Mouse (Mus musculus) midbrain, embryonic 16.5 days (tissue): Measurements from ENCODE around the gene Gnl3l. TPM values are rescaled to one million over a fixed set of nuclear protein-coding genes. Genes with fewer than 3 reads are reported as not detected.

Experiments used
- ATAC-seq: fragments of 200-750 bp; cut with Nextera tagmentation; 2 replicates; pipeline ENCODE4 v1.8.0; 2017; ENCODE audit warnings: moderate TSS enrichment
- H3K27ac ChIP-seq: fragments of 300-500 bp; sonication (generic); 2 replicates; pipeline ENCODE4 v1.5.1; 2014; ENCODE audit warnings: mild to moderate bottlenecking, low read length, mixed read lengths
- H3K27me3 ChIP-seq: fragments of 300-500 bp; sonication (generic); 2 replicates; pipeline ENCODE4 v1.6.1; 2014; ENCODE audit warnings: low read depth, low read length, mixed read lengths; ENCODE audit not compliant: control insufficient read depth, insufficient read depth
- H3K36me3 ChIP-seq: fragments of 300-500 bp; sonication (generic); 2 replicates; pipeline ENCODE4 v1.6.1; 2014; ENCODE audit warnings: mild to moderate bottlenecking, low read length, moderate library complexity, mixed read lengths; ENCODE audit not compliant: control insufficient read depth, insufficient read depth
- H3K4me1 ChIP-seq: fragments of 300-500 bp; sonication (generic); 2 replicates; pipeline ENCODE4 v1.6.1; 2014; ENCODE audit warnings: mild to moderate bottlenecking, low read length, mixed read lengths; ENCODE audit not compliant: control insufficient read depth, insufficient read depth
- H3K4me2 ChIP-seq: fragments of 300-500 bp; sonication (generic); 2 replicates; pipeline ENCODE4 v1.6.1; 2014; ENCODE audit warnings: mild to moderate bottlenecking, low read length, mixed read lengths
- H3K4me3 ChIP-seq: fragments of 300-500 bp; sonication (generic); 2 replicates; pipeline ENCODE4 v1.5.1; 2014; ENCODE audit warnings: low read depth, mild to moderate bottlenecking, low read length, moderate library complexity, mixed read lengths
- H3K9ac ChIP-seq: fragments of 300-500 bp; sonication (generic); 2 replicates; pipeline ENCODE4 v1.6.1; 2014; ENCODE audit warnings: low read depth, low read length, mixed read lengths
- H3K9me3 ChIP-seq: fragments of 300-500 bp; sonication (generic); replicated peaks from 2 replicates; pipeline ENCODE4 v1.6.1; 2014; ENCODE audit warnings: mild to moderate bottlenecking, low read length, mixed read lengths; ENCODE audit not compliant: control insufficient read depth, poor library complexity, severe bottlenecking
- WGBS: fragments of 180-500 bp; shearing (Covaris S2); extraction: QIAGEN DNeasy Blood & Tissue Kit; methylation state at CpG from one replicate; pipeline ENCODE4 v1.1.7; 2014; 5-methylcytosine and 5-hydroxymethylcytosine counted together
- polyA plus RNA-seq: library from polyadenylated mRNA; unstranded; fragments of >200 nt; fragmentation: Nextera tagmentation; extraction: Ambion mirVana; gene quantifications from 2 replicates; pipeline ENCODE4 v1.2.1, GENCODE M21; 2015

Gnl3l gene
- polyA plus RNA-seq, 1 experiment from 2014 or later, result 95.9 TPM

GRCm38 (mm10) chrX:150981621-150982020 is 35.5 kb downstream of the Gnl3l start:
- Histone ChIP-seq H3K9me3 (no peaks in the 10 kb centered on the region), H3K27me3 (no peaks in the 10 kb centered on the region), H3K36me3 (0 out of 2 replicates have a peak, but pooled peaks cover 3% of the 10 kb centered on the region), H3K27ac (no peak overlapping the region), H3K4me2 (no peak overlapping the region), H3K4me3 (no peak overlapping the region), H3K4me1 (no peaks in the 10 kb centered on the region), H3K9ac (no peak overlapping the region)
- 67% methylated on average over 1 of the region's 1 CpGs for WGBS
- ATAC-seq, result no peak

DNA sequence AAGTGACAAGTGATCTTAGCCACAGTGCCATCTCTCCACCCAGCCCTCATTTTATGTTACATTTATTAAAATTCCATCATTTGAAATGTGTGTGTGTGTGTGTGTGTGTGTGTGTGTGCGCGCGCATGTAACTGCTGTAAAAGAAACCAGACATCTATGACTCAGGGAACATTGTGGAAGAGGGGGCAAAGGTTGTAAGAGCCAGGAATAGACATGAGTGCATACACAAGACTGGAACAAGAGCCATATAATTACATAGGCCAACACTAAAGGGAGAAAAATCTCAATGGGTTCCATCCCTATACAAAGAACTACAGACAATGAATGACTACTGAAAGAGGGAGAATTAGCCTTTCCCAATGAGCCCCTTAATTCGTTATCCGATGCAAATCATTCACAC is 41.7 kb downstream of the Gnl3l start:
- H3K4me1 ChIP-seq, result no peaks in the 10 kb centered on the region
- ATAC-seq, result no peak
- H3K27ac ChIP-seq, result no peak overlapping the region
- H3K9ac ChIP-seq, result no peak overlapping the region
- WGBS, result 91% methylated on average over 5 of the region's 5 CpGs
- H3K4me3 ChIP-seq, result no peak overlapping the region
- H3K36me3 ChIP-seq, result no peaks in the 10 kb centered on the region
- H3K9me3 ChIP-seq, result no peaks in the 10 kb centered on the region
- no peak overlapping the region for H3K4me2 ChIP-seq
- no peaks in the 10 kb centered on the region for H3K27me3 ChIP-seq

DNA sequence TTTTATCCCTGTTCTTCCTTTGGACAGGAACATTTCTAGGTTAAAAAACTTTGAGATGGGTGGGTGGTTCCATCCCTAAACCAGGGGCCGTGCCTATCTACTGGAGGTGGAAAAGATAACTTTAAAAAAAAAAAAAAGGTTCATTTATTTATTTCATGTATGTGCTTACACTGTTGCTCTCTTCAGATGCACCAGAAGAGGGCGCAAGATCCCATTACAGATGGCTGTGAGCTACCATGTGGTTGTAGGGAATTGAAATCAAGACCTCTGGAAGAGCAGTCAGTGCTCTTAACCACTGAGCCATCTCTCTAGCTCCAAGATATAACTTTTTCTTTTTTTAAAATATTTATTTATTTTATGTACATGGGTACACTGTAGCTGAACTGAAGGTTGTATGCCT is 54.1 kb downstream of the Gnl3l start:
- Histone ChIP-seq H3K9me3 (no peaks in the 10 kb centered on the region), H3K9ac (no peak overlapping the region), H3K27me3 (no peaks in the 10 kb centered on the region), H3K36me3 (no peaks in the 10 kb centered on the region), H3K4me3 (no peak overlapping the region), H3K4me2 (no peak overlapping the region), H3K4me1 (no peaks in the 10 kb centered on the region), H3K27ac (no peak overlapping the region)
- no peak for ATAC-seq
- 21% methylated on average over 2 of the region's 2 CpGs for WGBS

GRCm38 (mm10) chrX:150960702-150961101 is 56.4 kb downstream of the Gnl3l start:
- Histone ChIP-seq H3K9ac (no peak overlapping the region), H3K9me3 (no peaks in the 10 kb centered on the region), H3K4me2 (no peak overlapping the region), H3K4me1 (no peaks in the 10 kb centered on the region), H3K27ac (no peak overlapping the region), H3K4me3 (no peak overlapping the region), H3K36me3 (no peaks in the 10 kb centered on the region), H3K27me3 (no peaks in the 10 kb centered on the region)
- ATAC-seq, result no peak
- 60% methylated on average over 5 of the region's 5 CpGs for WGBS

- H3K4me3 ChIP-seq, result peak overlapping the region; percentile 29
- no peak overlapping the region; the same call in 1 of the 2 replicates for H3K9ac ChIP-seq
- peak; percentile 98 for ATAC-seq
- no peaks in the 10 kb centered on the region for H3K4me1 ChIP-seq
- 20% methylated on average over 25 of the region's 25 CpGs for WGBS
- H3K36me3 ChIP-seq, result no peaks in the 10 kb centered on the region
- H3K27ac ChIP-seq, result peak overlapping the region; percentile 87
- no peaks in the 10 kb centered on the region for H3K9me3 ChIP-seq
- H3K27me3 ChIP-seq, result no peaks in the 10 kb centered on the region
- peak overlapping the region; percentile 42 for H3K4me2 ChIP-seq
These were observed 60.4 kb downstream of the Gnl3l start for GRCm38 (mm10) chrX:150956522-150957300.

GRCm38 (mm10) chrX:150956016-150956415 is 61.1 kb downstream of the Gnl3l start:
- Histone ChIP-seq H3K4me1 (no peaks in the 10 kb centered on the region), H3K4me3 (peak overlapping the region; percentile 29; the same call in 1 of the 2 replicates), H3K36me3 (no peaks in the 10 kb centered on the region), H3K27ac (peak overlapping the region; percentile 87), H3K9ac (no peak overlapping the region), H3K9me3 (no peaks in the 10 kb centered on the region), H3K4me2 (peak overlapping the region; percentile 42), H3K27me3 (no peaks in the 10 kb centered on the region)
- 38% methylated on average over 1 of the region's 1 CpGs for WGBS
- ATAC-seq, result peak; percentile 47

- H3K4me1 ChIP-seq, result no peaks in the 10 kb centered on the region
- no peak for ATAC-seq
- 39% methylated on average over 2 of the region's 2 CpGs for WGBS
- H3K9me3 ChIP-seq, result no peaks in the 10 kb centered on the region
- H3K9ac ChIP-seq, result no peak overlapping the region
- H3K4me2 ChIP-seq, result no peak overlapping the region
- no peak overlapping the region for H3K27ac ChIP-seq
- H3K4me3 ChIP-seq, result no peak overlapping the region
- H3K27me3 ChIP-seq, result no peaks in the 10 kb centered on the region
- H3K36me3 ChIP-seq, result no peaks in the 10 kb centered on the region
These were observed 61.7 kb downstream of the Gnl3l start for GRCm38 (mm10) chrX:150955441-150955840.

- WGBS, result 65% methylated on average over 1 of the region's 1 CpGs
- Histone ChIP-seq H3K4me2 (no peak overlapping the region), H3K9ac (no peak overlapping the region), H3K36me3 (no peaks in the 10 kb centered on the region), H3K4me1 (no peaks in the 10 kb centered on the region), H3K9me3 (no peaks in the 10 kb centered on the region), H3K27me3 (no peaks in the 10 kb centered on the region), H3K4me3 (no peak overlapping the region), H3K27ac (no peak overlapping the region)
- no peak for ATAC-seq
These were observed 62.4 kb downstream of the Gnl3l start for GRCm38 (mm10) chrX:150954721-150955120.
